Mouse (Mus musculus): ENCODE measurements around the gene Mpped2.

Mpped2 gene

DNA sequence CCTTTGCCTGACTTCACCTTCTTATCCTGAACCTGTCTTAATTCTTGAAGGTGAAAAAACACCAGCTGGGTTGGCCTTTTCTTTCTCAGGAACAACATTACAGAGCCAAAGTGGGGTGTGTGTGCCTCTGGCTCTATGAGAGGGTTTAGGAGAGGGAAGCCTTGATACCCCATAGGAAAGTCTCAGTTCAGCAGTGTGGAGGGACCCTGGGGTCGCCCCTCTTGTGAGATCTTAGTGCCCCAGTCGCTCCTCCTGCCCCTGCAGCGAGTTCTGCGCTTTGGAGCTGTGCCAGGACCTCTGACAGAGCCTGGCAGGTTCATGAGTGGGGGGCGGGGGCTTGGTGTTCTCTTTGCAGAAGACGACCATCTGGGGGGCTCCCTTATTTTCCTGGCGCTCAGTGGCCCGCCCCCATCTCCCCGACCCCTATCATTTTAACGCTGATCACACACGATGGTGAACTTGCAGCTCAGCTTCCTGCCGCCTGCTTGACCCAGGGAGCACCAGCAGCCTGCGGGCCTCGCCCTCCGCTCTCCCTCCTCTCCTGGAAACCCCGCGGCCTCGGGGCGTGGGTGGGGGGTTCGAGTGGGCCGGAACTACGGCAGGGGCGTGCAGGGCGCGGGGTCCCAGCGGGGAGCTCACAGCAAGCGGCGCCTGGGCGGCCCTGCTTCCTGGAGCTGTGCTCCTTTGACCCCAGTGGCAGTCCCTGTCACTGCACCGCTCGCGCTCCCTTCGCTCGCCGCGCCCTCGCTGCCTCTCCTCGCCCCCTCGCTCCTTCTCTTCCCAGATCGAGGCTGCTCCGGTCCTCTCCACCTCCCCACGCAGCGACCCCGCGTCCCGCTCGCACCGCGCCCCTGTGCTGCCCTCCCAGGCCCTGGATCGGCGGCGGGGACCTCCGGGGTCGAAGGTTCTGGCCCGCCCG lies at the start of gene Mpped2:
Mpped2 (plus strand) TSS at position 487 of the 919 bp plus-strand sequence.
- peak; percentile 82 for DNase-seq (ENCODE audit: low read depth, low spot score)

DNA sequence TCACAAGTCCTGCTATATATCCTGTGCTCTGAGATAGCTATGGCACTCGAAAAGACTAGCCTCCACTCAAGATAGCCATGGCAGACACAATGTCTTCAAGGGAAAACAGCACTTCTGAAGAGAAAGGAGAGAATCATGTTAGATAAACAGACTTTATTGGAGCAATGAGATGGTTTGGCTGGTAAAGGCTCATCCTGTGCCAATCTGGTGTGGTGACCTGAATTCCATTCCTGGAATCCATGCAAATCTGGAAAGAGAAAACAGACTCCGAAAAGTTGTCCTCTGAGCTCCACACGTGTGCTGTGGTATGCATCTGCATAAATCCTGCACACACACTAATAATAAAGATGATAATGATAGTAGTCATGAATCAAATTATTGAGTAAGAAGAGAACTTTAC lies 48.3 kb upstream of the Mpped2 start:
- DNase-seq (ENCODE audit: low read depth, low spot score) = no peak

DNA sequence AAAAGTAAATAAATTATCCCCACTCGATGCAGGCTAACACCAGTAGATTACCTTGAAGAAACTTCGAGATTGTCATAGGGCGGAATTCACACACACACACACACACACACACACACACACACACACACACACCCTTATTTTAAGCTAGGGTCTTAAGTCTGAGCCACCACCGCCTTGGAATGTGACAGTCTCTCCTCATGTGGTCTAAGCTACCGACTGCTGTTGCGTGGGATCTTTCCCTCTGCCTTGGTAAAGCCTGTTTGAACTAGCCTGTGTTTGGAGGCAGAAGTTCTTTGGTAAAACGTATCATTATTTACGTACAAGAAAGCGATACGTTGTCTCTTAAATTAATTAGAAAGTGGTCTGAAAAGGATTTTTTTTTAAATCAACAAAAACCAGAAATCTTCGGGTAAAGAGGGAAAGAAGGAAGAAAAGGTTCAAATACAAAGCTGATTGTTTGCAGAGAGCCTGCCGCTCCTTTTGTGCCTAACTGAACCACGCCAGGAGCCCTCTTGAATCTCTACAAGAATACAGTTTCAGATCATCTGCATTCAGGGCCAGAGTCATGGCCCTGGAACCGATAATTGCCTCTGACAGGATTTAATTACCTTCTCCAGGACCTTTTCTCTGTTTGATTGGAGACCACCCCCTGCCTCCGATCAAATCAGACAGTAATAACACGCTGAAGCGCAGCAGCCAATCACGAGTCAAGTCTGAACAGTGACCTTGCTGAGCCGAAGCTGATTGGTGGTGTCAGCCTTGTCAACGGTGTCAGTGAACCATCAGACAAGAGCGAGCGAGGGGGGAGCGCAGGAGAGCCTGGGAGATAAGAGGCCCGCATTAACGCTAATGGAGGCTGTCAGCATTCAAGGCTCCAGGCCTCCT lies 43.1 kb upstream of the Mpped2 start:
- peak; percentile 90 for DNase-seq (ENCODE audit: low read depth, low spot score)

DNA sequence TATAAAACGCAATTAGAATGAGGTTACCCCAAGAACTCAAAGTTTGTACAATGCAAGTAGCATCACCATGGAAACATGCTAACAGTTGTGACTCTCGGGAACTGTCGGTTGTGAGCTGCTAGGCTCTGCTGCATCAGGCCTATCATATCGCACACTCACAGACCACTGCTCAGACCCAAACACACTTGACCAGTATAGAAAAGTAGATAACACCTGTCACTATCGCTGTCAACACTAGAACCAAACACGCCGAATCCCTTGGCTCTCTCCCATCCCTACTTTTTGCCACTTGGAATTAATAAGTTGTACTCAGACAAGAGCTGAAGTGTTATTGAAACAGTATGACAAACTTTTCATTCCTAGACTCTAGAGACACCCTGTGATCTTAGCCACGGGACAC lies 40.9 kb upstream of the Mpped2 start:
- no peak for DNase-seq (ENCODE audit: low read depth, low spot score)

DNA sequence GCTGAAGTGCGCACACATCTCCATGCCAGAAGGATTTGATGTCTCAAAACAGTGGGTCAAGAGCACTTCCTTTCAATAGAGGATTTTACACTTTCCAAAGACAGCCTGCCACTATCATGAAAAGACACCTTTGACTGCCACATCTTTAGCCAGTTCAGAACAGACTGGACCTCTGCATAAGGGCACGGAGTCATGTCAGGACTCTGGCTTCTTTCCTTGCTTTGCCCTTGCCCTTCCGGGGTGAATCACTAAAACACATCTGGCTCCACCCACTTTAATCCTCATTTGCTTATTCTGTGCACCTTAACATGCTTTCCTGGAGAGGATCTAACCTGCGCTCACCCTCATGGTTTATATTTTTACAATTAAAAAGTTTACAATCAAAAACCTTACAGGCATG lies 40.3 kb upstream of the Mpped2 start:
- DNase-seq (ENCODE audit: low read depth, low spot score) = no peak

GRCm38 (mm10) chr2:106653261-106653660 lies 39.8 kb upstream of the Mpped2 start:
- DNase-seq (ENCODE audit: low read depth, low spot score) = no peak

- DNase-seq (ENCODE audit: low read depth, low spot score) = no peak
Observed at GRCm38 (mm10) chr2:106655271-106655670, 37.8 kb upstream of the Mpped2 start.

- no peak for DNase-seq (ENCODE audit: low read depth, low spot score)
Observed at GRCm38 (mm10) chr2:106665271-106665670, 27.8 kb upstream of the Mpped2 start.

DNA sequence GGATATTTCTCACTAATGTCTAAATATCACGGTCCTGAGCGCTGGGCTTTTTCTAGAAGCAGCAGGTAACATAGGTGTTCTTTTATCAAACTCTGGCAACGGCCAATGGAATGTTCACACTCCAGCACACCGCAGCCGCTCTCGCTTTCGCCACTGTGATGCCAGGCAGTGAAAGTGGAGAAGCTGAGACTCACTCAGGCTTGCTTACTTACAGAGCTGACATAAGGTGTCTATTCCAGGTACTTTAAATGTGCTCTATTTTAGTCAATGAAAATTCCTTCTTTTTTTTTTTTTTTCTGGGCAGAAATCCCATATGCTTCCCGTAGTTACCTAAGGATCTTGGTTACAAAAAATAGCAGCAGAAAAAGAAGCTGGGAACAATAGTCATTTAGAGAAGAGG lies 18.8 kb upstream of the Mpped2 start:
- DNase-seq (ENCODE audit: low read depth, low spot score) = no peak

DNA sequence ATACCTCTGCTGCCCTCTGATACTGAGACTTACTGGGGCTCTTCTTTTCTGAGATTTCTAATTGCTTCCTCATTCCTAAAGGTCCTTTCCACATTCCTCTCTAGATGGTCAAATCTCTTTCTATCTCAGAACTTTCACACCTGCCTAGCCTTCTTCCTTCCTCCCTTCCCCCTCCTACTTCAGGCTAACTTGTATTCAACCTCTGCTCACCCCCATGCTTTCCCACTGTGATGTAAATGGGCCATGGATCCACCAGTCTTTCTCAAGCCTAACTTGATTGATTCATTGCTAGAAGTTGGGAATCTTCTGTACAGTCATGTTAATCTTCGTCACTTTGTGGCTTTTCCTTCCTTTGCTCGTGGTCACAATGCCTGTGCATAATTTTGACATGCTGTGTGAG lies 15.6 kb upstream of the Mpped2 start:
- no peak for DNase-seq (ENCODE audit: low read depth, low spot score)

DNA sequence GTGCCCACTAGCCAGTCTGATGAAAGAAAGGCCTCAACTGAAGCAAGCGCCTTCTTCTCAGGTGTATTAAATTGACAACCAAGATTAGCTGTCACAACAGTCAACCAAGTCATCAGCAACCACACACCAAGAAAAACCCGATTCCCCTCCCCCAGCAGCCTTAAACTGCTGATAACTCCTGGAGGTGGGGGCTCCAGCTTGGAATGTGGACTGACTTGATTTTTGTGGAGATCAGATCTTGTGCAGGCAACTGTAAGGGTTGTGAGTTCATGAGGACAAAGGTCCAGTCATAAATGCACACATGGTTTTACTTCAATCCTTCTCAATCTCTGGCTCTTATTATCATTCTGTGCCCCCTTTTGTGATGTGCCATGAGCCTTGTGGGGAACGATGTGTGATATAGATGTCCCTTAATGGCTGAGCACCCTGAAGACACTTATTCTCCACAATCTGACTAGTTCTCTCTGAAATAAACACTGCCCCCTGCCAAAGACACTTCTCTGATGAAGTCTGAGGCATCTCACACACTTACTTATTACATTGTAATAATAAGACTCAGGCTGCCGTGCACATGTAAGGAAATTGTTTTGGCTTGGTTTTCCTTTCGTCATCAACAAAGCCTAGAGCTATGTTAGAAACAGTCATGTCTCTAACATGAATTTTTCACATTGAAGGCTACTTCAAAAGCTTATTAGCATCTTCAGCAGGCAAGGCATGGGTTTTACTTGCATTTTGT lies 13.2 kb upstream of the Mpped2 start:
- no peak for DNase-seq (ENCODE audit: low read depth, low spot score)

DNA sequence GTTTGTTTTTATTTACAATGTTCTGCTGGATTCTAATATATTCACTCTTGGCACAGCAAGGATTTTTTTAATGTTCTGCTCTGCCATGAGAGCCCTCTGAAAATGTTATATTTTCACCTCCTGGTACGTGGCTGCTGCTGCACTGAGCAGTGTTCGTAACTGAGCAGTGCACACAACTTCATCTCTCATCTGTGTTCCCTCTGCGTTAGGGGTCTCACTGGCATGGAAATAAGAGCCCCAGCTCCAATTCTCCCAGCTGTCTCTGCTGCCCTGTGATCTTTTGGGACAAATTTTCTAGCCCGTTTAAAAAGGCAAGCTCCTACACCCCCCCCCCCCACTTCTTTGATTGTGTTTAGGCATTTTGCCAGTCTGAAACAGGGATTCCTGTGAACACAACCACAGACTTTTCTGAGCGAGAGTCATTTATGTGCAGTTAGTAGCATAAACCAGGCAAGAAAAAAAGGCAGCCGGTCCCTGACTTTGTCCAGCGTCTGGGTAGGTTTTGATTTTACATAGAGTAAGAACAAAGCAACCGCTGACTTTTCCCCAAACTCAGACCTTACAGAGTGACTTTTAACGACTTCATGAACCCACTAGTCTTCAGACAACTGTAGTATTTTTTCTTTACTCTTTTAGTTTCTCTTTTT lies 9.8 kb upstream of the Mpped2 start:
- DNase-seq (ENCODE audit: low read depth, low spot score) = no peak

- DNase-seq (ENCODE audit: low read depth, low spot score) = no peak
Observed at GRCm38 (mm10) chr2:106683832-106684231, 9.2 kb upstream of the Mpped2 start.

GRCm38 (mm10) chr2:106691753-106692363 lies 1.2 kb upstream of the Mpped2 start:
- no peak for DNase-seq (ENCODE audit: low read depth, low spot score)

DNA sequence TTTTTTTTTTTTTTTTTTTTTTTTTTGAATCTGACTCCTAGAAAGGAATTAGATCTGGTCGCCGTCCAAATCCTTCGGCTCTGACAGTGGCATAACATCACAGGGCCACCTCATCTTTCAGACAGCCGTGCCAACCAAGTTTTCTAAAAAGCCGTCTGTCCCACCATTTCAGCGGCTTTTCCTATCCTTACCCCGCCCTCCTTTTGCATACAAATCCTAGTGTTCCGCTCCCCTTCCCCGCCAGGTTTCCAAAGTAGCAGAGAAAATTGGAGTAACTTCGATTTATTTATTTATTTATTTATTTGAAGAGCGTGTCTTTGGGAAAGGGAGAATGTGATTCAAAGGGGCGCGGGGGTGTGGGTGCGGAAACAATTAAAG lies 675 bp upstream of the Mpped2 start:
- no peak for DNase-seq (ENCODE audit: low read depth, low spot score)

DNA sequence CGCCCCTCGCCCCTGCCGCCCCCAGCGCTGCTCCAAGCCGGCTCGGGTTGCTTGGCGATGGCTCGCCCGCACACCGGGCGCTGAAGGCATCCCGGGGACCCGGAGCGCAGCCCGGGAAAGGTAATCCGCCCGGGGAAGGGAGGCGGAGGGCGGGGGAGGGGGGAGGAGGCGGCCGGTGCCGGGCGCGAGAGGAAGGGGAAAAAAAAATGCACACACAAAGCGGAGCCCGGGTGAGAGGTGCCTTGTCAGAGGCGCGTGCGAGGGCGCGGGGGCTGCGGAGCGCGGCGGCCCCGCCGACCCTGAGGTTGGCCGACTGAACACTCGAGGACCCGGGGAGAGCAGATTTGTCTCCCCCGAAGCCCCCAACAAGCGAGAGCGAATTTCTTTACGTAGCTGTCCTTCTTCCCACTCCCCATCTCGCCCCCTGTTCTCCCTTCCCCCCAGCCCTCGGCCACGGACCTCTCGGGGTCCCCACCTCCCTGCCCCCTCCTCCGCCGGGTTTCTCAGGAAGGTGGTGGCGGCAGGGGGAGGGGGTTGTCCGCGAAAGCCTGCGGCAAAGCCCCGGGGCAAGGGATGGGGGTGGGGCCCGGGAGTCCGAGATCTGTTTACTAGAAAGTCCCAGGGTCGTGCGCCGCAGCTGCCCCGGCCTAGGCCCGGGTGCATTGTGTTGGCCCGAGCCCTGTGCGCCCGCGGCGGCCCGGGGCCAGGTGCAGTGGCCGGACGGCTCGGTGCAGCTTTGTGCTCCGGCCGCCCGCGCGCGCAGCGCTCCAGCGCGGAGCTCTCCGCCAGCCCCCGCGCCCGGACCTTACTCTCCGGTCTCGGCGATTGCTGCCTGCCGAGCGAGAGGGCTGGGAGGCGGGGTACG lies 865 bp downstream of the Mpped2 start:
- peak; percentile 73 for DNase-seq (ENCODE audit: low read depth, low spot score)

DNA sequence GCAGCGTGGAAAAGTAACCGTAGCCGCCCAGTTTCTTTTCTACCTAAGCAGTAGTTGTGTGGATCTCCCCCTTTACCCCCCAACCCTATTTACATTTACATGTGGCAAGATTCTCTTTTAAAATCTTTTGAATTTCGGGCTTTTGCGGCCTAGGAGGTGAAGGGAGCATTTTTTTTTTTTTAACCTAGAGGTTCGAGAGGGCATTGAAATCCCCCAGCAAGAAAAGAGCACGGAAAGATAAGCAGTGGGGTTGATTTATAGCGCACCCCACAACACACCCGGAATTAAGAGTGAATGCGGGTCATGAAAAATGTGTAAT lies 1.5 kb downstream of the Mpped2 start:
- no peak for DNase-seq (ENCODE audit: low read depth, low spot score)

DNA sequence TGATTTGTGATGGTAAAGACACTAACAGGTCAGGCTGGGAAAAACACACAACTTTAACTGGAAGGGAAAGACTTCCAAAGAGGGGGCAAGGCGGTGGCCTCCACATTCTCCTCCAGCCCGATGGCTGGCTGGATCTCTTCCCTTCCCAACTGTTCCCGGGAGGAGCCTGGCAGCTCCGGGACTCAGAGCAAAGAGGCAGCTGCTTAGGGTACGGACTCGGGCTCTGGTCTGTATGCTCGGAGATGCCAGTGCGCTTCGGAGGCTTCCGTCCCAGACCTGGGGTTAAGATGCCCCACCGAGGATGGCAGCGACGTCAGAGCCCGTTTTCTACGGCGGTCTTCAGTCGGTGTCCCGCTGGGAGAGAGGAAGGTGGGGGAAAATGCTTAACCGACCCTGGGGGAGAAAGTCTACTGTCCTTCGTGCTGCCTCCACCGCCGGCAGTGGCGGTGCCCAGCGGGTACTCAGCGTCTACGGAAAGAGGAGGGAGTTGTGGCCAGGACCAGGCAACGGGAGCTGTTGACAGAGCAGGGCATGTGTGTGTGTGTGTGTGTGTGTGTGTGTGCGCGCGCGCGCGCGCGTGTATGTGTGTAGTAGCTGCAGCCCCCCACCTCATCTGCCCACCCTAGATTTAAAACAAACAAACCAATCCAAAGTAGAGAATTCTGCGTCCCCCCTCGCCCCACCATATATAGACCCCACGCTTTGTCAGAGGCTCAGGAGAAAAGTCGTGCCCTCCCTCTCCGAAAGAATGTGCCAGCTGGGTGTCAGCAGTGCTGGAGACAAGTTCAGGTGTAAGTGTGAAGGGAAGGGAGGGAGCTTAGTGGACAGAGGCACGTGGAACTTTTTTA lies 2.0 kb downstream of the Mpped2 start:
- peak; percentile 61 for DNase-seq (ENCODE audit: low read depth, low spot score)

GRCm38 (mm10) chr2:106695734-106696022 lies 2.6 kb downstream of the Mpped2 start:
- no peak for DNase-seq (ENCODE audit: low read depth, low spot score)
